Mouse (Mus musculus) cerebellum, adult 11 months (tissue): ENCODE measurements around the gene Slc2a3.

Source experiments
- DNase-seq: peaks from one replicate; pipeline ENCODE4 v3.0.0; 2022

The Slc2a3 gene

GRCm38 (mm10) chr6:122801301-122801800 is at the start of gene Slc2a3:
Slc2a3 (minus strand) TSS chr6:122801640.
- DNase-seq, result peak; percentile 67

- DNase-seq, result no peak
Measured at GRCm38 (mm10) chr6:122843759-122844158, 42.3 kb upstream of the Slc2a3 start.

GRCm38 (mm10) chr6:122837539-122837938 is 36.1 kb upstream of the Slc2a3 start:
- DNase-seq, result no peak

- no peak for DNase-seq
Measured at GRCm38 (mm10) chr6:122836974-122837373, 35.5 kb upstream of the Slc2a3 start.

GRCm38 (mm10) chr6:122834365-122834764 is 32.9 kb upstream of the Slc2a3 start:
- DNase-seq, result no peak

GRCm38 (mm10) chr6:122832880-122833279 is 31.4 kb upstream of the Slc2a3 start:
- DNase-seq, result no peak

GRCm38 (mm10) chr6:122828086-122828485 is 26.6 kb upstream of the Slc2a3 start:
- DNase-seq, result peak; percentile 30

- DNase-seq, result peak; percentile 63
Measured at GRCm38 (mm10) chr6:122825923-122826742, 24.7 kb upstream of the Slc2a3 start.

GRCm38 (mm10) chr6:122825166-122825565 is 23.7 kb upstream of the Slc2a3 start:
- DNase-seq, result no peak

GRCm38 (mm10) chr6:122824086-122824485 is 22.6 kb upstream of the Slc2a3 start:
- peak; percentile 38 for DNase-seq

GRCm38 (mm10) chr6:122821822-122822221 is 20.4 kb upstream of the Slc2a3 start:
- DNase-seq, result no peak

GRCm38 (mm10) chr6:122820799-122821650 is 19.6 kb upstream of the Slc2a3 start:
- DNase-seq, result no peak

- DNase-seq, result peak; percentile 44
Measured at GRCm38 (mm10) chr6:122820071-122820798, 18.8 kb upstream of the Slc2a3 start.

GRCm38 (mm10) chr6:122819306-122820070 is 18.0 kb upstream of the Slc2a3 start, which contains the start of gene Foxj2:
Foxj2 (plus strand) TSS chr6:122819914.
- DNase-seq, result peak; percentile 61

GRCm38 (mm10) chr6:122813640-122814039 is 12.2 kb upstream of the Slc2a3 start:
- DNase-seq, result no peak

- no peak for DNase-seq
Measured at GRCm38 (mm10) chr6:122812716-122813115, 11.3 kb upstream of the Slc2a3 start.

- no peak for DNase-seq
Measured at GRCm38 (mm10) chr6:122811771-122812600, 10.5 kb upstream of the Slc2a3 start.

GRCm38 (mm10) chr6:122811280-122811652 is 9.8 kb upstream of the Slc2a3 start:
- DNase-seq, result peak; percentile 93

GRCm38 (mm10) chr6:122810615-122811279 is 9.3 kb upstream of the Slc2a3 start:
- DNase-seq, result peak; percentile 96

- DNase-seq, result no peak
Measured at GRCm38 (mm10) chr6:122810022-122810614, 8.7 kb upstream of the Slc2a3 start.
